Mouse (Mus musculus) gonadal fat pad, adult 2 months (tissue): ENCODE measurements around the gene Map4k3. TPM values are rescaled to one million over a fixed set of nuclear protein-coding genes. Genes with fewer than 3 reads are reported as not detected.
"Not testable (repeated sequence)": the region's sequence is repeated elsewhere in the genome, so short reads cannot be mapped to it uniquely, and the experiment has no call there.

ENCODE experiments used
- DNase-seq: peaks from one replicate; pipeline ENCODE4 v3.0.0-alpha.2; 2012; ENCODE audit warnings: low read depth
- polyA plus RNA-seq: library from polyadenylated mRNA; depleted of rRNA; stranded (reverse); fragments of >200 nt; gene quantifications from 2 replicates; pipeline ENCODE4 v1.2.3, GENCODE M21; 2012

Gene Map4k3
- polyA plus RNA-seq, 1 experiment: 20.0 TPM

DNA sequence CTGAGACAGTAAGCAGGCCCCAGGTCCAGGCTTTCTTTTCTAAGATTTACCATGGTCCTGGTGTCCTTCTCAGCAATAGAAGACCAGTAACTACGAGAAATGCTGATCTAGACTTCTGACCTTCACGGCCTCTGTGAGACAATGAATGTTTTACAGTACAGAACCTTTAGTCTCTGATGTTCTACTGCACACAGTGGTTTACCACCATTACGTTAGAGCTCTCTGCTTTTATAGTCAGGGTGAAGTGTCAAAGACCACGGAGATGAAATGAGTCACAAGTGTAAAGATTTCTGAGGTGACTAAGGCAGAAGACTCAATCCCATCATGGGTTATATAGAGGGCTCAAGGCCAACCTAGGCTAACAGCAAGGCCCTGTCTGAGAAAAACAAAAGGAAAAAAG is 95.9 kb downstream of the Map4k3 start:
- no peak for DNase-seq

DNA sequence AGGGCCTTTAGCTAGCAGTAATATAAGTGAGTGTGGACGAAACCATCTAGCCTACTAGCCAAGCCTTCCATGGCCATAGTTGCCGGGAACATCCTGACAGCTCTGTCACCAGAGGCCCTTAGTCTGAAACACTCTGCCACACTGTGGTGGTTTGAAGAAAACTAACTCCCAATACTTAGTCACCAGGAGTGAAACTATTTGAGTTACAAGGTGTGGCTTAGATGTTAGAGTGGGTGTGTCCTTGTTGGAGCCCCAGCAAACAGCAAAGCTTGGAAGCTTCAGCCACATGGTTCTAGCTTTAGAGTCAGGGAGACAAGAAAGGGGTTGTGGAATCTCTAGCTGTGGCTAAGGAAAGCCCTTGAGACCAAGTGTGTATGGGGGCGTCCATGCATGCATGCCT is 97.3 kb downstream of the Map4k3 start:
- DNase-seq: no peak

DNA sequence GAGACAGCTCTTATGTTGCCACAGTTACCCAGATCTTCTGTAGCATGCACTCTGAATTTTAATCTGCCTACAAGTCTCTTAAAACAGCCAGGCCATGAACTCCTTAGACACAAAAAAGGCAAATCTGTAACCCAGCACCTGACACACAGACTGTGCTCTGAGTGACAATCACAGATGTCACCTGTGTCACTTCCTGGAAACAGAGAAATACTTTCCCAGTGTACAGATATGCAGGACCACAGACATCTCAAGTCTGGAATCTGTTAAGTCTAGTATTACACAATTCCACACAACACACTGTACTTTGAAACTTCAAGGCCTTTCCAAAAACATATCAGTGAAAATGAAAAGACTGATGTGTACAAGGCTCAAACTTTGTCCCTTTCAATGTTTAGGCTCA is 103.3 kb downstream of the Map4k3 start:
- no peak for DNase-seq

DNA sequence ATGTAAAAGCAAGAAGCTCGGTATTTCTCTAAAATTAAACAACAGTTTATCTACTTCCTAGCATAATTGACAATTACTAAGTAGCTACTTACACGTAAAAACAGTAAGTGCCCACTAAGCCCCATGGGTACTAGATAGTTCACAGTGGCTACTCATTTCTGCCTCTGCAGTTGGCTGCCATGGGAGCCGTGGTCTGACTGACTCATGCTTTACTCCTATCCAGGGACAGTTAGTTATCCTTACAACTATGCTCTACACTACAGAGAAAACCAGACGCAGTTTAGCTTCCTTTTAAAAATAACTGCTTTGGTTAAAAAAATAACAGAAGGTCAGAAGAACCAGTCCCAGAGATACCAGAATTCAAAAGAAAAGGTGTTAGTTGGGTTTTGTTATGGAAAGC is 106.6 kb downstream of the Map4k3 start:
- no peak for DNase-seq

DNA sequence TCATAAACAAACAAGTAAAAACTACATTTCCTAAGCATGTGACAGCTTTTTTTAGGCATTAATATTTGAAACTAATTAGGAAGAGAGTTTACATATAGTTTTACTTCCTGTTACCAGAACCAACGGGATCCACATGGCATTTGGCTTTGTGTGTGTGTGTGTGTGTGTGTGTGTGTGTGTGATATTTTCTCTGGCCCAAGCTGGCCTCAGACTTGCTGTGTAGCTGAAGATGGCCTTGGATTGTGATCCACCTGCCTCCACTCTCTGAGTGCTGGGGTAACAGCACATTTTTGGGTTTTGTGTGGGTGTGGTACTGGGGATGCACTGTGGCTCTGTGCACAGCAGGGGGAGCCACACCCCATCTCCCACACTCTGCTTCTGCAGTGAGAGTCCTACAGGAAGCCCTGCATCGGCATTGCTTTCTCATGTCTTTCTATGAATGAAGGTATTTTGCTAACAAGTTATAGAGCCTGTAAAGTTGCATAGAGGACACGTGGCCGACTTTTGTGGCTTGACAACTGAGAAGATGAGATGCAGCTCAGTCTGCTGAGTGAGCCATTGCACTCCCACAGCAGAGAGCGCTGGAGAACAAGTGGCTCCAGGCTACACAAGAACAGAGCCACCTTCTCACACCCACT is 107.4 kb downstream of the Map4k3 start:
- DNase-seq: no peak

DNA sequence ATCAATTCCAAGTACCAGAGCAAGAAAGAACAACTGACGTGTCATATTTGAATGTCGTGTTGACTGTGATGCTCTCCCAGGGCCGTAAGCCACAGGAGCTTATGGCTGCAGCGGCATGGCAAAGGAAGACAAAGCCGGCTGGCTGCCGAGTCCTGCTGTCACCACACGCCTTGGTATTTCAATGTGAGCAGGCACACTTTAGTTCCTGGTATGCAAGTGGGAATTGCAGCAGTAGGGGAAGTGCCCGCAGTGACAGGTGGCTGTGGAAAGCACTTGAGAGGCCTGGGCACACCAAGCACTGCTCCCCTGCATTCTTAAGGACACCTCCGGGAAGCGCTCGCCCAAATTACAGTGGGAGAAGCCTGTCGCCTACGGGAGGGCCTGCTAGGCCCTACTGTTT is 108.7 kb downstream of the Map4k3 start:
- no peak for DNase-seq

DNA sequence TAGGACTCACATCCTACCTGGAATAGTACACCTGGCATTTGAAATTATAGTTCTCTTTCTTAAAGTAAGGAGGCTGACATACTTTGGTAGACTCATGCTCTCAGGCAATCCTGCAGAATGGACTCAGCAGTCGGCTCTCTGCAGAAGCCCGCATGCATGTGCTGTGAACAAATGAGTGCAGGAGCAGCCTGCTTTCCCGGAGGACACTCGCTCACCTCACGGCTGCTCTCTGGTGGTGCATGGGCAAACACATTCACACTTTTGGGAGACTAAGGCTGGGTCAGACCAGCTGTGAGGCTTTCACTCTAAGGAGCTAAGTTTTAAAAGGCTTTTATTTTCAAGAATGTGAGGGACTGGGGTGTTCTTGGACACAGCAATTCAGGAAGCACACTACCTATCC is 109.4 kb downstream of the Map4k3 start:
- DNase-seq: no peak

DNA sequence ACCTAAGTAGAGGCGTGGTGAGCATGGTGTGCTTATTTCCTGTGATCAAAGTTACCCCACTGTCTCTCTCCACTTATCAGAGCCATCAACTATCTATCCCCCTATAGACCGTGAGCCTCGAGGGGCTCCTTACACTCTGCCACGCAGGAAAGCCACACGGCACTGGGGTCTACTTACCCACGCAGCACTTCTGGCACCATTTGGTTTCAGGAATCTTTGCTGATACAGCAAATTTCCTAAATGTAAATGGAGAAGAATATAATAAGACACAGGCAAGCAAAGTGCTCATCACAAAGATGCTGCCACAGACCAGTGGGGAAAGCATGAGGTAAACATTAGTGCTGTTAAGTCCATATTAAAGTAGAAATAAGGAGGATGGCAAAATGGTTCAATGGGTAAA is 124.5 kb downstream of the Map4k3 start:
- DNase-seq: no peak

DNA sequence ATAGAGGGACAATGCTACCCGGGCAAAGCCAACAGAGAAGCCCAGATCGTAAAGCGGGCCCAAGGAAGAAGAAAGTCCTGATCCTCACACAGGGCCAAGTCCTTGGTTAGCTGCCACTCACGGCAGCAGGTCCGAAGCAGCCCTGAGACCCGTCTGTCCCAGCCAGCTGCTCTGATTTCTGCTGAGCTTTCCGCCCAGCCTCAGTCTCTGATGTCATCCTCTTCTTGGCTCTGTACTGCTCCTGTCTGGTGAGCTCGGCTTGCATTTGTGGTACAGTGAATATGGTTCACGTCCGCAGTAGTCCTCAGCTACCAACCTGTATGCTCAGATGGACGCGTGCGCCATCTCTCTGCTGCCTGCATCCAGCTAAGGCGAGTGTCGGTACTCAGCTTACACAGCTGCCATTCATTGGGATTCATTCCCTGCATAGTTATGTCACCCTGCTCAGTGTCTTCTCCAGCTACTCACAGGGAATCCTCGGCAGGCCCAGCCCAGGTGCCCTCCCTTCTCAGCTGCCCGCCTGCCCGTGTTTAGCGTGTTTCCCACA is 125.1 kb downstream of the Map4k3 start:
- no peak for DNase-seq

DNA sequence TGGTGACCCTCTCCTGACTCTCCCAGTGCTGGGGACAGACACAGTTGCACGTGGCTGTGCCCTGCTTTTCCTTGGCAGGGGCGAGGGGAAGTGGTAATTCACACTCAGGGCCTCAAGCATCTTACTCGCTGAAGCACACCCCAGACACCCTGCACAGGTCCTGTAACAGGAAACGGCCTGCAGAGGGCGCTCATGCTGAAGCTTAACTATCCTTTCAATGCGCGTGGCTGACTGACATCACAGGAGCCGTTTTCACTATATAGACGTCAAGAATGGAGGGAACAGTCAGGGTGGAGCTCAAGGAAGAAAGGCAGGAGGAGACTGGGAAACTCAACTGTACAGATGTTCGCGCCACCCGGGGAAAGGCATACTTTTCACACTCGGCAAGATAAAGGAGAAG is 126.9 kb downstream of the Map4k3 start:
- no peak for DNase-seq

DNA sequence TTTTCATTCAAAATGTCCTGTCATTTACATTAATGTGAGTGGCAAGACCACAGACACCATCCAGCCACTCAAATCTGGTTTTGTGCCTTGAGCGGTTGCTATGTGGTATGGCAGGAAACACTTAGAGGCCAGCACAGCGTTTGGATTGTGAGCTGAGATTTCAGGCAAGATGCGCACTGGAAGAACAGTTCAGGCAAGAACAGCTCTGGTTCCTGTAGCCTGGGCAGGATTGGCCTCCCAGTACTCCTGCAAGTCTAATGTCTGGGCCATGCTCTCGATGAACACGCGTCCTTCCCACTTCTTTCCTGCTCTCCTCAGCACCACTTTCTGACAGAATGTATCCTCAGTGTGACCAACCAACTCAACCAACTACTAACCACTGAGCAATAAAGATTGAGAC is 145.2 kb downstream of the Map4k3 start:
- no peak for DNase-seq

DNA sequence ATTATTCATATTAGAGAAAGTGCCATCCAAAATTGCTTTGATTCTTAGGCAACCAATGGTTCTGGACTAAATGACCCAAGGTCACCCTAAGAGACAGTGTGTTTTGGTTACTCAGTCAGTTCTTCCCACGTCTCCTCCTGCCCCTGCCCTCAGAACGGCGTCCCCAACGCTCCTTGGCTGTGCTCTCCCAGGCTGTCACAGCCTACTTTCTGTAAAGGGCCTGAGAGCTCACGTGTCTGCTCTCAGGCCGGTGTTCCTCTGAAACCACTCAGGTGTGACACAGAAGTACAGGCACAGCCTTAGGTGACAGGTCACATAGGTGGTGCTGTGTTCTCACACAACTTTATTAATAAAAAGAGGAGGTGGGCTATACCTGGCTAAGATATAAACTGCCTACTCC is 148.4 kb downstream of the Map4k3 start:
- DNase-seq: no peak

DNA sequence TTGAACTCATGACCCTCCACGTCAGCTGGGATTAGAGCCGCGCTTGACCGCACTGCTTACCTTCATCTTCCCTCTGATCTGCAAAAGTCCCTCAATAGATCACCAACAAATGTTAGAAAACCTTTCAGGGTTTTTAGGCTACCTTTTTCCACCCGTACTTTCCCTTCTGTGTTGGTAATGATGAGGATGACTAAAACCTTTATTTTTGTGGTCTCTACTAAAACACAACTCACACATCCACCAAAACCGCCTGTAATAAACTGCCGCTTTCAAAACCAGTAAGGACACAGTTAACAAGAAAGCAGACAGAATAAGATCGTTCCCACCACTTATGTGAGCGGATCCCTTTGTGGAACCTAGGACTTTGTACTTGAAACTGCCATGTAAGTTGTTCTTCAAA is 149.2 kb downstream of the Map4k3 start:
- DNase-seq: no peak

DNA sequence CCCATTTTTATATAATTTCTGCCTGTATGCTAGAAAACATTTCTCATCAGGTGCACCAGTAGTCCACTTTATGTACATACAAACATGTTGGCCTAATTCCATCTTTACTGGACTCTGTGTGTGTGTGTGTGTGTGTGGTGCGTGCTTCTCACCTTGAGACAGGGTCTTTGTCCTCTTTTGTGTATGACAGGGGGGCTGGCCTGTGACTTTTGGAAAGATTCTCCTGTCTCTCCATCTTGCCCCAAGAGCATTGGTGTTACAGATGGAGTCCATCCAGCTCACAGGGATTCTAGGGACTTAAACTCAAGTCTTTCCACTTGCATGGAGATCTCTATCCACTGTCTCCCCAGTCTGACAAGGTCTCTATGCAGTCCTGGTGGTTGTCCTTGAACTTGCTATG is 150.2 kb downstream of the Map4k3 start:
- DNase-seq: no peak

DNA sequence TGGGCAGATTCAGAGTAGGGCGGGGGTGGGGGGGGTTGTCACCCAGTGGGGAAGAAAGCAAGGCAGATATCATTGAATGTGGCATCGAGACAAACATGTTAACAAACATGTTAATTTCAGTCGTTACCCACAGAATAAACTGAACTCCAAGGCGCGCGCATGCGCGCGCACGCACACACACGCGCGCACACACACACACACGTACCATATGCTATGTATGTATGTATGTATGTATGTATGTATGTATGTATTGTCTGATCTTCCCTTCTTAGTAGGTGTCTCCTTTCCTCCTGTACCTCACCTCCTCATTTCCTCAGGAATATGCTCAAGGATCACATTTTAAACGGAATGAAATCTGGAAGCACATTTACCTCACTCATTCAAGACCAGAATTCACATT is 150.6 kb downstream of the Map4k3 start, which contains the start of gene Cdkl4:
Gene Cdkl4, minus strand, starts transcription at position 175 of the 400 bp plus-strand sequence.
- no peak for DNase-seq

DNA sequence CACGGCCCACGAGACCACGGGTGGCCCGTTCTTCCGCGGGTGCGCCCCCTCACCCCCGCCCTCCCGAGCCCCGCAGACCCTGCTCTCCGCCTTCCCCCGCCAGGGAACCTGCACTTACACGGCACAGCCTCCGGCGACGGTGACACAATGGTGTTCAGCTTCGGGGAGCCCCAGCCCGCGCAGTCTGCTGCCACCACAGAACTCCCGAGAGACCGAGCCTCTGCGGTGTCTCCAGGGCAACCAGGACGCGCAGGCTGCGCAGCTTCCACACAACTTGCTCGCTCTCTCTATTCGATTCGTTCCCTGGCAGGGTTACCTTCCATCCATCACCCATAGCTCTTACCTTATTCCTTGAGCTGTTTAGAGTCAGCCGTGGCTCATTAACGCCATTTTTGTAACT is 151.1 kb downstream of the Map4k3 start:
- DNase-seq: no peak

DNA sequence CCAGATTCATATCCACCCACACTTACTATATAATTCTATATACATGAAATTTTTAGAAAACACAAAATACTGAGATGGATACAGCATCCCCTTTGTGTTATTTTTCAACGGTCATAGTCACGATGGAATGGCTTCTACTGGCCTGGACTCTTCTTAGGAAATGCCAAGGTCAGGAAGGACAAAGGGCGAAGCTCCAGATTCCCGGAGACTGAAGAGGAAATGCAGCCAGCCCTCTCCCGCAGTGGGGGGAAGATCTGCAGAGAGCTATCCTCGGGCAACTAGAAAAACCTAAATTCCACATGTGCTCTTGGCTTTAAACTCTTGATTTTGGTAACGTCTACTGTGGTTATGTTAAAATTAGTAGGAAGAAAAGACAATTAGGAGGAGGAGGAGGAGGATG is 153.3 kb downstream of the Map4k3 start:
- DNase-seq: no peak

DNA sequence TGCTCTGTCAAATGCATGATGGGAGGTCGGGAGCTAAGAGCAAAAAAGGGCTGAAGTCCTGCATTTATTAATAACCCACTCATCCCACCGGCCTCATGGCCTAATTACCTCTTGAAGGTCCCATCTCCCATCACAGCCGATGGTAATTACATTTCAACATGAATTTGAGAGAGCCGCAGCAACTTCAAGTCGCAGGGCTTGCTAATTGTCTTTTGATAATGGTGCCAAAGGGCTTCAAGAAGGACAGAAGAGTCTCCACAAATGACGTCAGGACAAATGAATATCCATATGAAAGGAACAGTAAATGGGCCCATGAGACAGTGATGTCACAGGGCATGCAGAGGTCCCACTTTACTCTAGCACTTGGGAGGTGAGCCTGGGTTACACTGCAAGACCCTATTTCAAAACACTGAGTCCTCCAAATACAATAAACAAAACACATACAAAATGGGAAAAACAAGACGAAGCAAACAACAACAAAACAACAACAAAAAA is 153.8 kb downstream of the Map4k3 start:
- no peak for DNase-seq

DNA sequence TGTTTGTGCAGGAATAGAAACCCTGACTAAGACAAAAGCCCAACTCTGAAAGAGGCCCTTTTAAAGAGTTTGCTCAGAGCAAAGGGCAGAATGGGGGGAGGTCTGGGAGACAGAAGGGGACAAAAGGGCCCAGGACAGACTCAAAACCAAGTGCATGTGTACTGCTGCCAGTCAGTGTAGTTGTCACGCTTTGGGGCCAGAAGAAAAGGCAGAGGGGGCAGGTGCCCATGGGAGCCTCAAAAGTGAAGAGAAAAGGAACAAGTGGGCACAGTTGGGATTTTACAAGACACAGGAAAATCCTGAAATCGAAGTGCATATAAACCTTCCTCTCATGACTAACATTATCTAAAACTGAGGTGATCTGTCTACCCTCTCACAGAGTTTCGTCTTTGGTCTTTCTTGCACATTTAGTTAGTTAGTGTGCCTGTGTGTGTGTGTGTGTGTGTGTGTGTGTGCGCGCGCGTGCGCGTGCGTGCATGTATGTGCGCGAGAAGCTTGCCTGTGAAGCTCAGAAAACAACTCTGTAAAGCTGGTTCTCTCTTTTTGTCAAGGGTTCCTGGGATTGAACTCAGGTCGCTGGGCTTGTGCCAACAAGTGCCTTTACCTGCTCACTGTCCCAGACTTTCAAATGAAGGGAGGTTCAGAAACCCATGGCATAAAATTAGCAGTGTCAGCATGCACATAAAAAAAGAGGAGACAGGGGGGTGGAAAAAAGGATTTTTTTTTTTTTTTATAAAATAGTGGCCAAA is 155.9 kb downstream of the Map4k3 start:
- no peak for DNase-seq

DNA sequence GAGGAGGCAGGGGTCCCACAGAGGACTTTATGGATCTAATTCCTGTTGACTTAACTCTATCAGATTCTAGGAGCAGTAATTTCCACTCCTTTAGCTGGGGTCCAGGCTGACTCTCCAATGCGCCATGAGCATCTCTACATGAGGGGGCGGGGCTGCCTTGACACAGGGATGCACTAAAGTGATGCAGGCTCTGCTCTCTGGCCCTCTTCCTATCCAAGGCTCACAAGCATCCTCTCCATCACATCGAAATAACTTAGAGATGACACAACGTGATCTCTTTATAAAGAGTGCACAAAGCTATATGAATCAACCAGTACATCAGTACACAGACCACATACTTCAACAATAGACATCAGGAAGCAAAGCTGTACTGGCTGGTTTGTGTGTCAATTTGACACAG is 156.8 kb downstream of the Map4k3 start:
- DNase-seq: no peak

DNA sequence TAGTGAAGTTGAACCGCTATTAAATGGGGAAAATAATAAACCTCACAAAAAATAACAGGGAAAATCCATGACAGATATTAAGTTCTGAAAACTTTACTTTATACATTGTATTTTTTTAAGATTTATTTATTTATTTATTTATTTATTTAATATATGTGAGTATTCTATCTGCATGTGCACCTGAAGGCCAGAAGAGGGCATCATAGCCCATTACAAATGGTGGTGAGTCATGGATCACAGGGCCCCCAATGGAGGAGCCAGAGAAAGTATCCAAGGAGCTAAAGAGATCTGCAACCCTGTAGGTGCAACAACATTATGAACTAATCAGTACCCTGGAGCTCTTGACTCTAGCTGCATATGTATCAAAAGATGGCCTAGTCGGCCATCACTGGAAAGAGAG is 158.6 kb downstream of the Map4k3 start:
- not testable (repeated sequence) for DNase-seq

DNA sequence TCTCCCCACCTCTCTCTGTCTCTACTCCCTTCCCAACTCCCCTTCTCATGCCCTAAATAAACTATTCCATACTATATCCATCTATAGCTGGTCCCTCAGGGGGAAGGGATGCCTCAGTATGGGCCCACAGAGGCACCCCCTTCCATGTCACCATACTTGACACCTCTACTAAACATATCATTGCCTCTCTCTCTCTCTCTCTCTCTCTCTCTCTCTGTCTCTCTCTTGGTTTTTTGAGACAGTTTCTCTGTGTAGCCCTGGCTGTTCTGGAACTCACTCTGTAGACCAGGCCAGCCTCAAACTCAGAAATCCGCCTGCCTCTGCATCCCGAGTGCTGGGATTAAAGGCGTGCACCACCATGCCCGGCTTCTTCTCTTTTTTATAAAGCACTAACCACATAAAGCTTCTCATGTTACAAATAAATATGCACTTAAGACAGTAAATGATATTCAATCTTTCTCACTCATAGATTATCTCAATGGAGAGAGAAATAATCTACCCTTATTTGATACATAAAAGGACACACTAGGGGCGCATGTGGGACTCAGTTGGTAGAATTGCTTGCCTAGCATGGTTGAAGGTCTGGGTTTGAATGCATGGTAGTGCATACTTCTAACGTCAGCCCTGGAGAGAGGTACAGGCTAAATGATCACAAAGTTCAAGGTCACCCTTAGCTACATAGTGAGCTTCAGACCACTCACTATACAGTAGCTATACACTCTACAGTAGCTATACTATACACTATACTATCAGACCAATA is 159.3 kb downstream of the Map4k3 start:
- no peak for DNase-seq

DNA sequence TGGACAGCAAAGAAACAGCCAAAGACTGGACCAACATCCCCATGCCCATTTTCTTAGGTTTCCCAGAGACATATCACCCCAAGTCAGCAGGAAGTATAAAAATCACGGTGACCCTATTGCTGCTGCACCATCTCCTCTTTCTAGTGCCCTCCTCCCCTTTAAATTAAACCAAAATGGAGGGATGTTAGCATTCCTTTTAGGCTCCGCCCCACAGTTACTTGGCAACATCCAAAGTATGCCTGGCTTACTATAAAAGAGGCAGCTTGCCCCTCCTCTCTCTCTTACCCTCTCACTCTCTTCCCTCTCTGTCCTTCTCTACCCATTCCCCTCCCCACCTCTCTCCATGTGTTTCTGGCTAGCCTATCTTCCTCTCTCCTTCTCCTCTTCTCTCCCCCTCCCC is 159.8 kb downstream of the Map4k3 start:
- no peak for DNase-seq
